Mouse (Mus musculus): ENCODE data around the gene Rnase1. TPM values are rescaled to one million over a fixed set of nuclear protein-coding genes. Genes with fewer than 3 reads are reported as not detected.

The Rnase1 gene
- total and polyA plus RNA-seq, 3 experiments, result 0.17 TPM; not detected in 2

GRCm38 (mm10) chr14:51166068-51166467 is 19.5 kb upstream of the Rnase1 start:
- Histone ChIP-seq H3K4me1 (ENCODE audit: control insufficient read depth in 1 of 2, insufficient read depth in 2 of 2) (peaks cover 24 to 57% of the 10 kb centered on the region in 2 experiments), H3K27ac (ENCODE audit: insufficient read depth, low read depth) (peak overlapping the region; percentile 93), H3K36me3 (replicated peaks in 1 of 2; ENCODE audit: control insufficient read depth in 1 of 2, insufficient read depth in 1 of 2, low read length in 1 of 2) (no peaks in the 10 kb centered on the region), H3K27me3 (replicated peaks) (no peaks in the 10 kb centered on the region), H3K4me2 (ENCODE audit: insufficient read depth, low read depth, poor library complexity, severe bottlenecking) (peak overlapping the region; percentile 48), H3K4me3 (replicated peaks in 1 of 3; ENCODE audit: low read depth in 2 of 3, low read length in 2 of 3, poor library complexity in 1 of 3) (no peak overlapping the region), H3K9ac (ENCODE audit: insufficient read depth, low read depth) (peak overlapping the region; percentile 31; the same call in 1 of the 2 replicates), H3K79me2 (replicated peaks; ENCODE audit: control insufficient read depth, extremely low read depth, insufficient read depth, poor library complexity, severe bottlenecking) (no peaks in the 10 kb centered on the region), H3K9me3 (replicated peaks; ENCODE audit: low read length) (no peaks in the 10 kb centered on the region)
- DNase-seq (ENCODE audit: extremely low read depth), result peak; percentile 59
- dilution Hi-C loops (cut with MboI; ENCODE audit: extremely low pct_ligation_motif_present, extremely low pct_unique_long_range_greater_than_20kb, low sequenced_read_pairs), result no loop called here
- in situ Hi-C loops (cut with MboI; ENCODE audit: low pct_ligation_motif_present, low pct_unique_long_range_greater_than_20kb, low sequenced_read_pairs), result no loop called here
- TF ChIP-seq ZC3H11A (IDR thresholded peaks at IDR 0.05; ENCODE audit: low read depth, low read length) (no peak), NRF1 (IDR thresholded peaks at IDR 0.05; ENCODE audit: low read depth, low read length) (no peak), MYC (IDR thresholded peaks at IDR 0.05; ENCODE audit: low read depth, low read length) (no peak), CTCF (conservative IDR thresholded peaks at IDR 0.05 in 1 of 2, IDR thresholded peaks at IDR 0.05 in 1 of 2; ENCODE audit: low read depth in 2 of 2, low read length in 2 of 2) (no peak), UBTF (IDR thresholded peaks at IDR 0.05; ENCODE audit: low read depth, low read length) (no peak), EP300 (IDR thresholded peaks at IDR 0.05; ENCODE audit: low read length) (peak; percentile 71), RCOR1 (conservative IDR thresholded peaks at IDR 0.05; ENCODE audit: low read depth, low read length) (0 out of 2 replicates have a peak, but pooled peaks have one; percentile 26), MAZ (IDR thresholded peaks at IDR 0.05; ENCODE audit: low read depth, low read length) (peak; percentile 64; the same call in 1 of the 2 replicates), SIN3A (IDR thresholded peaks at IDR 0.05; ENCODE audit: low read length) (no peak), CHD2 (IDR thresholded peaks at IDR 0.05; ENCODE audit: low read length) (0 out of 2 replicates have a peak, but pooled peaks have one; percentile 45), ZKSCAN1 (IDR thresholded peaks at IDR 0.05; ENCODE audit: borderline replicate concordance, low read depth, low read length) (no peak), RAD21 (IDR thresholded peaks at IDR 0.05; ENCODE audit: low read depth, low read length) (no peak), MAFK (IDR thresholded peaks at IDR 0.05; ENCODE audit: insufficient replicate concordance, low read length) (no peak), SMC3 (IDR thresholded peaks at IDR 0.05; ENCODE audit: low read depth, low read length) (no peak), MAX (IDR thresholded peaks at IDR 0.05; ENCODE audit: low read length) (no peak), ZNF384 (IDR thresholded peaks at IDR 0.05; ENCODE audit: low read depth, low read length) (no peak), E2F4 (IDR thresholded peaks at IDR 0.05; ENCODE audit: insufficient replicate concordance, low read depth, low read length) (no peak), JUN (IDR thresholded peaks at IDR 0.05; ENCODE audit: insufficient read depth, low read depth, low read length) (no peak), GABPA (IDR thresholded peaks at IDR 0.05; ENCODE audit: insufficient replicate concordance, low read depth, low read length) (no peak), KAT2A (IDR thresholded peaks at IDR 0.05; ENCODE audit: insufficient replicate concordance, low read length) (no peak), TBP (conservative IDR thresholded peaks at IDR 0.05; ENCODE audit: low read depth, low read length) (no peak), MEF2A (IDR thresholded peaks at IDR 0.05; ENCODE audit: borderline replicate concordance, low read depth, low read length) (no peak), CHD1 (IDR thresholded peaks at IDR 0.05; ENCODE audit: low read depth, low read length) (no peak; the same call in 1 of the 2 replicates), MXI1 (IDR thresholded peaks at IDR 0.05; ENCODE audit: low read depth, low read length) (no peak), TCF12 (IDR thresholded peaks at IDR 0.05; ENCODE audit: low read depth, low read length) (peak; percentile 34; the same call in 1 of the 2 replicates), BHLHE40 (IDR thresholded peaks at IDR 0.05; ENCODE audit: low read depth, low read length) (no peak), POLR2AphosphoS2 (IDR thresholded peaks at IDR 0.05; ENCODE audit: low read depth, low read length) (no peak), PAX5 (IDR thresholded peaks at IDR 0.05; ENCODE audit: low read length) (no peak), JUND (conservative IDR thresholded peaks at IDR 0.05; ENCODE audit: low read depth, low read length) (0 out of 2 replicates have a peak, but pooled peaks have one; percentile 5), NELFE (IDR thresholded peaks at IDR 0.05; ENCODE audit: low read depth, low read length) (no peak), HCFC1 (IDR thresholded peaks at IDR 0.05; ENCODE audit: low read depth, low read length) (no peak), USF2 (conservative IDR thresholded peaks at IDR 0.05; ENCODE audit: low read depth, low read length) (no peak), IRF4 (IDR thresholded peaks at IDR 0.05; ENCODE audit: low read depth, low read length) (no peak; the same call in 1 of the 2 replicates), ETS1 (conservative IDR thresholded peaks at IDR 0.05; ENCODE audit: low read depth, low read length) (no peak), ELF1 (IDR thresholded peaks at IDR 0.05; ENCODE audit: low read depth, low read length) (peak; percentile 61; the same call in 1 of the 2 replicates), POLR2A (IDR thresholded peaks at IDR 0.05; ENCODE audit: low read depth, low read length) (no peak), ZMIZ1 (IDR thresholded peaks at IDR 0.05; ENCODE audit: low read depth, low read length) (no peak), USF1 (IDR thresholded peaks at IDR 0.05; ENCODE audit: low read depth, low read length) (no peak)

Measured in CH12.LX (cell line).